In the genomic region with DNA sequence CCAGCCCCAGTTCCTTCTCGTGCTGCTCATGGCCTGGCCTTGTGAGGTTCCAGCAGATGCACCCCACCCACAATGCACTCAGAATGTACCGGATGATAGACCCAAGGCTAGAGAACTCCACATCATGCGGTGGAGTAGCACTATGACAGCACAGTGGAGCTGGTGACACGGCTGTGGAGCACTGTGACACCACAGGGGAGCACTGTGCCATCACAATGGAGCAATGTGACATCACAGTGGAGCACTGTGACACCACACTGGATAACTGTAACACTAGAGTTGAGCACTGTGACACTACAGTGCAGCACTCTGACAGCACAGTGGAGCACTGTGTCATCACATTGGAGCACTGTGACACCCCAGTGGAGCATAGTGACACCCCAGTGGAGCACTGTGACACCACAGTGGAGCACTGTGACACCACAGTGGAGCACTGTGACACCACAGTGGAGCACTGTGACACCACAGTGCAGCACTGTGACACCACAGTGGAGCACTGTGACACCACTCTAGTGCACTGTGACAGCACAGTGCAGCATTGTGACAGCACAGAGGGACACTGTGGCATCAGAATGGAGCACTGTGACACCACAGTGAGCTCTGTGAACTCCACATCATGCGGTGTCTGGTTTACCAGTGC, we compare ENCODE assay signal across 8 mouse cellular contexts.
DNase-seq lines count a peak whose midpoint lies in the region; ATAC-seq and TF ChIP-seq lines count a peak whose summit lies in the region.

No protein-coding gene starts in this region.

- H3K27ac ChIP-seq in heart, embryonic 13.5 days (replicated peaks): no peak overlapping the region
- no peak overlapping the region for H3K27ac ChIP-seq in heart, adult 2 months
- H3K27ac ChIP-seq in embryonic facial prominence, embryonic 12.5 days: no peak overlapping the region
- H3K27ac ChIP-seq in hindbrain, embryonic 15.5 days (replicated peaks): no peak overlapping the region

- no peaks in the 10 kb centered on the region for H3K9me3 ChIP-seq in heart, embryonic 13.5 days
- H3K9me3 ChIP-seq in embryonic facial prominence, embryonic 12.5 days: no peaks in the 10 kb centered on the region
- H3K9me3 ChIP-seq in hindbrain, embryonic 15.5 days: no peaks in the 10 kb centered on the region

- H3K36me3 ChIP-seq in heart, embryonic 13.5 days: no peaks in the 10 kb centered on the region
- no peaks in the 10 kb centered on the region for H3K36me3 ChIP-seq in heart, adult 2 months (ENCODE audit: control insufficient read depth, insufficient read depth, low read length)
- H3K36me3 ChIP-seq in embryonic facial prominence, embryonic 12.5 days: no peaks in the 10 kb centered on the region
- no peaks in the 10 kb centered on the region for H3K36me3 ChIP-seq in hindbrain, embryonic 15.5 days

- H3K4me3 ChIP-seq in heart, embryonic 13.5 days: no peak overlapping the region
- H3K4me3 ChIP-seq in heart, adult 2 months: no peak overlapping the region
- H3K4me3 ChIP-seq in embryonic facial prominence, embryonic 12.5 days: no peak overlapping the region
- no peak overlapping the region for H3K4me3 ChIP-seq in hindbrain, embryonic 15.5 days

- no peaks in the 10 kb centered on the region for H3K27me3 ChIP-seq in heart, embryonic 13.5 days (replicated peaks)
- H3K27me3 ChIP-seq in heart, adult 2 months (ENCODE audit: control insufficient read depth, insufficient read depth, low read length): no peaks in the 10 kb centered on the region
- no peaks in the 10 kb centered on the region for H3K27me3 ChIP-seq in embryonic facial prominence, embryonic 12.5 days
- no peaks in the 10 kb centered on the region for H3K27me3 ChIP-seq in hindbrain, embryonic 15.5 days

- WGBS in heart, embryonic 13.5 days: 85% methylated on average over 5 of the region's 5 CpGs
- 92% methylated on average over 5 of the region's 5 CpGs for WGBS in heart, adult 2 months
- WGBS in embryonic facial prominence, embryonic 12.5 days: 79% methylated on average over 5 of the region's 5 CpGs
- WGBS in hindbrain, embryonic 15.5 days: 76% methylated on average over 5 of the region's 5 CpGs

- no peak for DNase-seq in heart, adult 2 months
- DNase-seq in thymus, postnatal 4 days: no peak
- no peak for DNase-seq in layer of hippocampus, postnatal 25 days (ENCODE audit: extremely low spot score in 1 of 2, low spot score in 1 of 2)
- DNase-seq in ovary, postnatal 36 days (ENCODE audit: low spot score): no peak

- no peaks in the 10 kb centered on the region for H3K79me2 ChIP-seq in heart, adult 2 months (replicated peaks; ENCODE audit: control insufficient read depth, insufficient read depth, low read length)

- no peak overlapping the region for H3K4me2 ChIP-seq in heart, embryonic 13.5 days
- no peak overlapping the region for H3K4me2 ChIP-seq in embryonic facial prominence, embryonic 12.5 days (replicated peaks)
- no peak overlapping the region for H3K4me2 ChIP-seq in hindbrain, embryonic 15.5 days

- no peak for TF ChIP-seq POLR2A in heart, adult 2 months (IDR thresholded peaks at IDR 0.05; ENCODE audit: insufficient read depth, low read depth, low read length)

- TF ChIP-seq EP300 in heart, adult 2 months (IDR thresholded peaks at IDR 0.05; ENCODE audit: insufficient read depth, low read depth, low read length): no peak

- H3K4me1 ChIP-seq in heart, embryonic 13.5 days: peaks cover 6% of the 10 kb centered on the region; the same call in 1 of the 2 replicates
- no peaks in the 10 kb centered on the region for H3K4me1 ChIP-seq in heart, adult 2 months (ENCODE audit: control insufficient read depth, insufficient read depth, low read length)
- H3K4me1 ChIP-seq in embryonic facial prominence, embryonic 12.5 days: no peaks in the 10 kb centered on the region
- H3K4me1 ChIP-seq in hindbrain, embryonic 15.5 days (replicated peaks): peaks cover 1% of the 10 kb centered on the region

- intact Hi-C loops in heart, adult 2 months (cut with DNase I): loop anchor here (10.0 kb wide), 1 partner anchor 342 kb away; a partner anchor contains a TSS

- no peak for TF ChIP-seq CTCF in heart, adult 2 months (IDR thresholded peaks at IDR 0.05)

- peak; percentile 77 for ATAC-seq in heart, embryonic 13.5 days (ENCODE audit: extremely low read depth, insufficient number of reproducible peaks, low FRiP score, low TSS enrichment)
- peak; percentile 99 for ATAC-seq in embryonic facial prominence, embryonic 12.5 days (ENCODE audit: insufficient number of reproducible peaks, insufficient read depth, low FRiP score, low TSS enrichment)
- peak; percentile 87 for ATAC-seq in hindbrain, embryonic 15.5 days (ENCODE audit: low FRiP score, low read depth)
- ATAC-seq in megakaryocyte-erythroid progenitor cell, adult 5-6 weeks (replicated peaks; ENCODE audit: low FRiP score, low TSS enrichment, poor library complexity, severe bottlenecking): peak; percentile 84

- H3K9ac ChIP-seq in heart, embryonic 13.5 days: no peak overlapping the region
- no peak overlapping the region for H3K9ac ChIP-seq in heart, adult 2 months (ENCODE audit: low read depth, low read length)
- H3K9ac ChIP-seq in embryonic facial prominence, embryonic 12.5 days: no peak overlapping the region
- no peak overlapping the region for H3K9ac ChIP-seq in hindbrain, embryonic 15.5 days
